Mouse (Mus musculus): ENCODE measurements around the gene Zfp706. TPM values are rescaled to one million over a fixed set of nuclear protein-coding genes. Genes with fewer than 3 reads are reported as not detected.

The Zfp706 gene
- total RNA-seq (2023) = 117 TPM

GRCm38 (mm10) chr15:37007233-37007958, at the start of gene Zfp706:
TSS of gene Zfp706 (minus strand) at chr15:37007773.

